Mouse (Mus musculus): ENCODE data around the gene Gfpt1. TPM values are rescaled to one million over a fixed set of nuclear protein-coding genes. Genes with fewer than 3 reads are reported as not detected.
A peak's percentile ranks its signal among the peaks of the same experiment; 100 is the strongest.

Gfpt1 gene
- polyA plus RNA-seq, 1 experiment from 2014 or later, result 6.7 TPM

- 62% methylated on average over 20 of the region's 20 CpGs for WGBS (ENCODE audit: insufficient replicate concordance)
- Histone ChIP-seq H3K27me3 (ENCODE audit: control insufficient read depth, insufficient read depth, low read depth, low read length) (no peaks in the 10 kb centered on the region), H3K4me2 (ENCODE audit: low read depth, low read length) (no peak overlapping the region; the same call in 1 of the 2 replicates), H3K9me3 (replicated peaks; ENCODE audit: control insufficient read depth, low read length) (no peaks in the 10 kb centered on the region), H3K9ac (ENCODE audit: low read depth, low read length) (no peak overlapping the region), H3K27ac (ENCODE audit: low read length) (0 out of 2 replicates have a peak overlapping the region, but pooled peaks have one; percentile 0), H3K36me3 (ENCODE audit: control insufficient read depth, insufficient read depth) (no peaks in the 10 kb centered on the region), H3K4me1 (ENCODE audit: control insufficient read depth, low read depth, low read length) (peaks cover 4% of the 10 kb centered on the region), H3K4me3 (ENCODE audit: low read depth, low read length) (no peak overlapping the region)
- ATAC-seq (ENCODE audit: low read depth), result peak; percentile 80
Measured at GRCm38 (mm10) chr6:87119066-87119837, 76.6 kb downstream of the Gfpt1 start.

GRCm38 (mm10) chr6:87119975-87120374 is 77.3 kb downstream of the Gfpt1 start:
- H3K4me2 ChIP-seq (ENCODE audit: low read depth, low read length), result no peak overlapping the region; the same call in 1 of the 2 replicates
- 47% methylated on average over 4 of the region's 4 CpGs for WGBS (ENCODE audit: insufficient replicate concordance)
- no peak overlapping the region for H3K4me3 ChIP-seq (ENCODE audit: low read depth, low read length)
- H3K9ac ChIP-seq (ENCODE audit: low read depth, low read length), result no peak overlapping the region
- H3K36me3 ChIP-seq (ENCODE audit: control insufficient read depth, insufficient read depth), result no peaks in the 10 kb centered on the region
- ATAC-seq (ENCODE audit: low read depth), result no peak
- H3K9me3 ChIP-seq (replicated peaks; ENCODE audit: control insufficient read depth, low read length), result no peaks in the 10 kb centered on the region
- peaks cover 4% of the 10 kb centered on the region for H3K4me1 ChIP-seq (ENCODE audit: control insufficient read depth, low read depth, low read length)
- no peaks in the 10 kb centered on the region for H3K27me3 ChIP-seq (ENCODE audit: control insufficient read depth, insufficient read depth, low read depth, low read length)
- H3K27ac ChIP-seq (ENCODE audit: low read length), result 0 out of 2 replicates have a peak overlapping the region, but pooled peaks have one; percentile 0

GRCm38 (mm10) chr6:87120661-87121060 is 78.0 kb downstream of the Gfpt1 start:
- H3K9me3 ChIP-seq (replicated peaks; ENCODE audit: control insufficient read depth, low read length), result no peaks in the 10 kb centered on the region
- H3K36me3 ChIP-seq (ENCODE audit: control insufficient read depth, insufficient read depth), result no peaks in the 10 kb centered on the region
- H3K4me2 ChIP-seq (ENCODE audit: low read depth, low read length), result no peak overlapping the region
- peaks cover 4% of the 10 kb centered on the region for H3K4me1 ChIP-seq (ENCODE audit: control insufficient read depth, low read depth, low read length)
- H3K27ac ChIP-seq (ENCODE audit: low read length), result no peak overlapping the region
- no peak for ATAC-seq (ENCODE audit: low read depth)
- no peak overlapping the region for H3K9ac ChIP-seq (ENCODE audit: low read depth, low read length)
- no peak overlapping the region for H3K4me3 ChIP-seq (ENCODE audit: low read depth, low read length)
- 62% methylated on average over 6 of the region's 6 CpGs for WGBS (ENCODE audit: insufficient replicate concordance)
- H3K27me3 ChIP-seq (ENCODE audit: control insufficient read depth, insufficient read depth, low read depth, low read length), result no peaks in the 10 kb centered on the region

- Histone ChIP-seq H3K4me2 (ENCODE audit: low read depth, low read length) (no peak overlapping the region), H3K27me3 (ENCODE audit: control insufficient read depth, insufficient read depth, low read depth, low read length) (no peaks in the 10 kb centered on the region), H3K36me3 (ENCODE audit: control insufficient read depth, insufficient read depth) (no peaks in the 10 kb centered on the region), H3K4me3 (ENCODE audit: low read depth, low read length) (no peak overlapping the region), H3K27ac (ENCODE audit: low read length) (no peak overlapping the region), H3K9ac (ENCODE audit: low read depth, low read length) (no peak overlapping the region), H3K9me3 (replicated peaks; ENCODE audit: control insufficient read depth, low read length) (no peaks in the 10 kb centered on the region), H3K4me1 (ENCODE audit: control insufficient read depth, low read depth, low read length) (peaks cover 4% of the 10 kb centered on the region)
- no peak for ATAC-seq (ENCODE audit: low read depth)
- WGBS (ENCODE audit: insufficient replicate concordance), result 61% methylated on average over 7 of the region's 7 CpGs
Measured at GRCm38 (mm10) chr6:87121961-87122360, 79.3 kb downstream of the Gfpt1 start.

GRCm38 (mm10) chr6:87123406-87123805 is 80.8 kb downstream of the Gfpt1 start:
- 59% methylated on average over 6 of the region's 6 CpGs for WGBS (ENCODE audit: insufficient replicate concordance)
- Histone ChIP-seq H3K9ac (ENCODE audit: low read depth, low read length) (no peak overlapping the region), H3K4me1 (ENCODE audit: control insufficient read depth, low read depth, low read length) (peaks cover 4% of the 10 kb centered on the region), H3K9me3 (replicated peaks; ENCODE audit: control insufficient read depth, low read length) (no peaks in the 10 kb centered on the region), H3K4me3 (ENCODE audit: low read depth, low read length) (no peak overlapping the region), H3K4me2 (ENCODE audit: low read depth, low read length) (no peak overlapping the region), H3K36me3 (ENCODE audit: control insufficient read depth, insufficient read depth) (no peaks in the 10 kb centered on the region), H3K27me3 (ENCODE audit: control insufficient read depth, insufficient read depth, low read depth, low read length) (no peaks in the 10 kb centered on the region), H3K27ac (ENCODE audit: low read length) (no peak overlapping the region)
- no peak for ATAC-seq (ENCODE audit: low read depth)

GRCm38 (mm10) chr6:87123973-87124372 is 81.3 kb downstream of the Gfpt1 start:
- Histone ChIP-seq H3K27me3 (ENCODE audit: control insufficient read depth, insufficient read depth, low read depth, low read length) (no peaks in the 10 kb centered on the region), H3K9ac (ENCODE audit: low read depth, low read length) (no peak overlapping the region), H3K27ac (ENCODE audit: low read length) (no peak overlapping the region), H3K36me3 (ENCODE audit: control insufficient read depth, insufficient read depth) (no peaks in the 10 kb centered on the region), H3K9me3 (replicated peaks; ENCODE audit: control insufficient read depth, low read length) (no peaks in the 10 kb centered on the region), H3K4me1 (ENCODE audit: control insufficient read depth, low read depth, low read length) (peaks cover 4% of the 10 kb centered on the region), H3K4me2 (ENCODE audit: low read depth, low read length) (no peak overlapping the region), H3K4me3 (ENCODE audit: low read depth, low read length) (no peak overlapping the region)
- 62% methylated on average over 4 of the region's 4 CpGs for WGBS (ENCODE audit: insufficient replicate concordance)
- ATAC-seq (ENCODE audit: low read depth), result no peak

- Histone ChIP-seq H3K27ac (ENCODE audit: low read length) (no peak overlapping the region), H3K4me1 (ENCODE audit: control insufficient read depth, low read depth, low read length) (no peaks in the 10 kb centered on the region; the same call in 1 of the 2 replicates), H3K4me3 (ENCODE audit: low read depth, low read length) (no peak overlapping the region), H3K27me3 (ENCODE audit: control insufficient read depth, insufficient read depth, low read depth, low read length) (no peaks in the 10 kb centered on the region), H3K36me3 (ENCODE audit: control insufficient read depth, insufficient read depth) (no peaks in the 10 kb centered on the region), H3K4me2 (ENCODE audit: low read depth, low read length) (no peak overlapping the region), H3K9me3 (replicated peaks; ENCODE audit: control insufficient read depth, low read length) (no peaks in the 10 kb centered on the region), H3K9ac (ENCODE audit: low read depth, low read length) (no peak overlapping the region)
- 48% methylated on average over 8 of the region's 8 CpGs for WGBS (ENCODE audit: insufficient replicate concordance)
- 0 out of 2 replicates have a peak, but pooled peaks have one; percentile 21 for ATAC-seq (ENCODE audit: low read depth)
Measured at GRCm38 (mm10) chr6:87127049-87127753, 84.6 kb downstream of the Gfpt1 start.

GRCm38 (mm10) chr6:87129861-87130260 is 87.2 kb downstream of the Gfpt1 start:
- H3K4me2 ChIP-seq (ENCODE audit: low read depth, low read length), result no peak overlapping the region
- no peaks in the 10 kb centered on the region for H3K27me3 ChIP-seq (ENCODE audit: control insufficient read depth, insufficient read depth, low read depth, low read length)
- no peak overlapping the region for H3K27ac ChIP-seq (ENCODE audit: low read length)
- no peak overlapping the region for H3K4me3 ChIP-seq (ENCODE audit: low read depth, low read length)
- H3K4me1 ChIP-seq (ENCODE audit: control insufficient read depth, low read depth, low read length), result no peaks in the 10 kb centered on the region; the same call in 1 of the 2 replicates
- no peak overlapping the region for H3K9ac ChIP-seq (ENCODE audit: low read depth, low read length)
- WGBS (ENCODE audit: insufficient replicate concordance), result 67% methylated on average over 8 of the region's 8 CpGs
- H3K36me3 ChIP-seq (ENCODE audit: control insufficient read depth, insufficient read depth), result no peaks in the 10 kb centered on the region
- H3K9me3 ChIP-seq (replicated peaks; ENCODE audit: control insufficient read depth, low read length), result no peaks in the 10 kb centered on the region
- ATAC-seq (ENCODE audit: low read depth), result no peak

GRCm38 (mm10) chr6:87130628-87131027 is 88.0 kb downstream of the Gfpt1 start:
- Histone ChIP-seq H3K27ac (ENCODE audit: low read length) (no peak overlapping the region), H3K9ac (ENCODE audit: low read depth, low read length) (no peak overlapping the region), H3K27me3 (ENCODE audit: control insufficient read depth, insufficient read depth, low read depth, low read length) (no peaks in the 10 kb centered on the region), H3K9me3 (replicated peaks; ENCODE audit: control insufficient read depth, low read length) (no peaks in the 10 kb centered on the region), H3K4me3 (ENCODE audit: low read depth, low read length) (no peak overlapping the region), H3K4me1 (ENCODE audit: control insufficient read depth, low read depth, low read length) (no peaks in the 10 kb centered on the region; the same call in 1 of the 2 replicates), H3K4me2 (ENCODE audit: low read depth, low read length) (no peak overlapping the region), H3K36me3 (ENCODE audit: control insufficient read depth, insufficient read depth) (no peaks in the 10 kb centered on the region)
- WGBS (ENCODE audit: insufficient replicate concordance), result 67% methylated on average over 7 of the region's 7 CpGs
- no peak for ATAC-seq (ENCODE audit: low read depth)
